Mouse (Mus musculus): ENCODE measurements around the gene Gm19965.

The Gm19965 gene

GRCm38 (mm10) chr1:116802683-116803082 lies at the start of gene Gm19965:
Gene Gm19965, plus strand, starts transcription at chr1:116802983.
- no peak for DNase-seq (ENCODE audit: low spot score)

- no peak for DNase-seq (ENCODE audit: low spot score)
Measured at GRCm38 (mm10) chr1:116782471-116782989, 20.3 kb upstream of the Gm19965 start.

Measured in adipocyte (in vitro differentiated cells).